Mouse (Mus musculus): ENCODE results near the gene Tmem221.

Gene Tmem221

GRCm38 (mm10) chr8:71509316-71509715 lies 49.4 kb downstream of the Tmem221 start:
- no peak for DNase-seq (ENCODE audit: low read depth, low spot score)

GRCm38 (mm10) chr8:71507589-71508104 lies 51.0 kb downstream of the Tmem221 start:
- DNase-seq (ENCODE audit: low read depth, low spot score) = peak; percentile 80

DNA sequence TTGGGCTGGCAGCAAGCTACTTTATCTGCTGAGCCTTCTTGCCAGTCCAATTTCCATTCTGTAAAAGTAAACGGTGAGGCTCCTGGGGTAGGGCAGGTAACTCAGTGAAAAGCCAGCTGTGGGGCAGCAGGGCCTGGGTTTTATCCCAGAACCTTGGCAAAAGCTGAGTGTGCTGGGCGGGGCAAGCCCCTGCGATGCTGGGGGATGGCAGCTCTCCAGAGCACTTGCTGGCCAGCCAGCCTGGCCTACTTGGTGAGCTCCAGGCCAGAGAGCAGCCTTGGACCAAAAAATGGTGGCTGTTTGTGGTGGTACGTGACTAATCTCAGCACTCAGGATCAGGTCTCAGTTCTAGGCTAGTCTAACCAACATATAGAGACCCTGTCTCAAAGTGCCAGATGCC lies 52.7 kb downstream of the Tmem221 start:
- DNase-seq (ENCODE audit: low read depth, low spot score) = no peak

DNA sequence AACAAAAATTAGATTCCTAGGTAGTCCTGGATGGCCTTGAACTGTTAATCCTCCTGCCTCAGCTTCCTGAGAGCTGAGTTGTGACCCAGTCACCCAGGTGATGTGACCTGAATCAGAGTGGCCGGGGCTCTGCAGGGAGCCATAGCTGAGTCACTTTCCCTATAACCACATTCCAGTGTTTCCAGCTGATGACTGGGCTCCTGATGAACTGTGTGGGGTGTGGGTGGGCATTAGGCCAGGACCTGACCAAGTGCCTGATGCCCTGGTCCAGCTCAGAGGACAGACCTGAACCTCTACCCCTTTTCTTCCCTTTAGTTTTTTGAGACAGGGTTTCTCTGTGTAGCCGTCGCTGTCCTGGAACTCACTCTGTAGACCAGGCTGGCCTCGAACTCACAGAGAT lies 53.3 kb downstream of the Tmem221 start:
- DNase-seq (ENCODE audit: low read depth, low spot score) = no peak

DNA sequence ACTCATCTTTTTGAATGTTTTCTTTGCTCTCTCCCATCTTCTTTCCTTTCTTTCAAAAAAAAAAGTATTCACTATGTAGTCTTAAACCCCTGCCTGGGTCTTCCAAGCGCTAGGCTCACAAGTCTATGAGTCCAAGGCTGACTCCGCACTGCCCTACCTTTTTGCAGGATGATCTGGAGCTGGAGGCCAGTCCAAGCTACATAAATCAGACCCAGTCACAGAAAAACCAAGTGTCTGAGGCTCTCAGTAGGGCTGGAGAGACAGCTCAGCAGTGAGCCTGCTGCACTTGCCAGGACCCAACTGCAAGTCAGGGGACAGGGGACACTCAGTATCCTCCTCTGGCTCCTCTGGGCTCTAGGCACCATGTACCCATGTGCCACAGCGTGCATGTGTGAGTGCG lies 54.3 kb downstream of the Tmem221 start:
- no peak for DNase-seq (ENCODE audit: low read depth, low spot score)

Measured in embryo, embryonic 11.5 days (tissue).